Mouse (Mus musculus): Measurements from ENCODE around the gene Tacc2. TPM values are rescaled to one million over a fixed set of nuclear protein-coding genes. Genes with fewer than 3 reads are reported as not detected.

Tacc2 gene
- polyA plus RNA-seq, 1 experiment from 2014 or later, result 34.8 TPM

DNA sequence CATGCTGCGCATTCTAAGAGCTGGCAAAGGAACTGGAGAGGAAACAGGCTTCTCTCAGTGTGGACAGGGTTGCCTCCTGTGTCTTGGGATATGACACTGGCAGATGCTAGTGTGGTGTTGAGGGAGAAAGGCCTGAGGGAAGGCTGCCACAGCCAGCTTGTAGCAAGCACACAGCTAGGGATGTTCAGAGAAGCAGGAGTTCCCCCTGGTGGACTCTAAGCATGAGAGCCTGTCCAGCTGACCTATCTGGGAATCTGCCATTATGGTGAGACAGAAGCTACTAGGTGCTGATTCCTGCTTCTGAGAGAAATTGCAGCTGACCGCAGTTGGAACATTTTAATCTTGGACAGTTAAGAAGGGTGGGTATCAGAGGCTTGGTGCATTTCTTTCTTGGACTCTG is 177.6 kb downstream of the Tacc2 start:
- Histone ChIP-seq H3K27ac (no peak overlapping the region), H3K4me1 (replicated peaks) (peaks cover 8% of the 10 kb centered on the region; the same call in 1 of the 2 replicates), H3K9ac (replicated peaks) (no peak overlapping the region), H3K4me3 (replicated peaks) (no peak overlapping the region), H3K4me2 (no peak overlapping the region), H3K27me3 (no peaks in the 10 kb centered on the region), H3K36me3 (peaks cover 87% of the 10 kb centered on the region), H3K9me3 (no peaks in the 10 kb centered on the region)
- ATAC-seq (ENCODE audit: insufficient number of reproducible peaks, insufficient read depth, low FRiP score, low TSS enrichment, low read depth), result no peak
- 91% methylated on average over 2 of the region's 2 CpGs for WGBS

DNA sequence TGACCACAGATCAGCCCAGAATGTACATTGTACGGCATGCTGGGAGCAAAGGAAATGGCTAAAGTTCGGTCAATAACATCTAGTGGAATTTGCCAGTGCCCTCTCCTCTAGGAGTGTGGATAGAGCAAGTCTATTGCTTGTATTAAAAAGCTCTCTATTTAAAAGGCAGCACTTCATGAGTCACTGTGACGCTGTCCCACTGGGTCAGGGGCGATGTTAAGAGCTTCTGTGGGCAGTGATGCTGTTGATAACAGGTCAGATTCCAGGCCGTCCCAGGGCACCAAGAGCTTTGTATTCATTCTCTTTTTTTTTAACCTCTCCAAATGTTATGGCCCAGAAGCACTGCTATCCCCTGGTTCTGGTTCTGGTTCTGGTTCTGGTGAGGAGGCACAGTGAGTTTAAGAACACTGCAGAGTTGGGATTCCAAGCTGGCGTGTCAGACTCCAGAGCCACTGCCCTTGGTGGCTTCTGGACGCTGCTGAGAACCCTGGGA is 179.2 kb downstream of the Tacc2 start:
- 83% methylated on average over 7 of the region's 7 CpGs for WGBS
- H3K4me3 ChIP-seq (replicated peaks), result no peak overlapping the region

DNA sequence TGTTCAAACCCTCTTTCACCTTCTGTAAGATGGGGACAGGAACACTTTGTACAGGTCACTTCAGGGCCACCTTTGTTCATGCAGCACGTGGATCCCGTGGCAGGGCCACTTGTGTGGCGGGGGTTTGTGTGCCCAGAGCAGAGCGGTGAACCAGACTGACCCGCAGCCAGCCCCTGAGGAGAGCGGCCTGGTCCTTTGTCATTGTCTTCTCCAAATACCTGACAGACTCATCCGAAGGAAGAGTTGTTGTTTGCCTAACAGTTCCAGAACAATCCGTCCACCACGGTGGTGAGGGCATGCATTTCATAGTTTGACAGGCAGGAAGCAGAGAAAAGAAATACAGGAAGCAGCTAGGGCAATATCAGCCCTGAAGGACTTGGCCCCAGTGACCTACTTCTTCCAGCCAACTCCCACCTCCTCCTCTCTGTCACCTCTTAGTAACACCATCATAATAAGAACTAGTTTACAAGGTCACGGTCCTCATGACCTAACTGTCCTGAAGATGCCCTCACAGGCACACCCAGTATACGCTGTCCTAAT is 180.2 kb downstream of the Tacc2 start:
- Histone ChIP-seq H3K4me1 (replicated peaks) (peaks cover 5% of the 10 kb centered on the region; the same call in 1 of the 2 replicates), H3K4me3 (replicated peaks) (no peak overlapping the region), H3K27ac (no peak overlapping the region), H3K9ac (replicated peaks) (no peak overlapping the region), H3K4me2 (no peak overlapping the region), H3K9me3 (no peaks in the 10 kb centered on the region), H3K27me3 (no peaks in the 10 kb centered on the region), H3K36me3 (peaks cover 79% of the 10 kb centered on the region)
- WGBS, result 90% methylated on average over 11 of the region's 11 CpGs
- ATAC-seq (ENCODE audit: insufficient number of reproducible peaks, insufficient read depth, low FRiP score, low TSS enrichment, low read depth), result no peak

More for the DNA sequence above, 179.2 kb downstream of the Tacc2 start:
- peaks cover 85% of the 10 kb centered on the region for H3K36me3 ChIP-seq
- no peak overlapping the region for H3K27ac ChIP-seq
- H3K9me3 ChIP-seq, result no peaks in the 10 kb centered on the region
- H3K9ac ChIP-seq (replicated peaks), result no peak overlapping the region
- ATAC-seq (ENCODE audit: insufficient number of reproducible peaks, insufficient read depth, low FRiP score, low TSS enrichment, low read depth), result no peak
- no peaks in the 10 kb centered on the region for H3K27me3 ChIP-seq
- H3K4me2 ChIP-seq, result no peak overlapping the region
- H3K4me1 ChIP-seq (replicated peaks), result peaks cover 5% of the 10 kb centered on the region; the same call in 1 of the 2 replicates

DNA sequence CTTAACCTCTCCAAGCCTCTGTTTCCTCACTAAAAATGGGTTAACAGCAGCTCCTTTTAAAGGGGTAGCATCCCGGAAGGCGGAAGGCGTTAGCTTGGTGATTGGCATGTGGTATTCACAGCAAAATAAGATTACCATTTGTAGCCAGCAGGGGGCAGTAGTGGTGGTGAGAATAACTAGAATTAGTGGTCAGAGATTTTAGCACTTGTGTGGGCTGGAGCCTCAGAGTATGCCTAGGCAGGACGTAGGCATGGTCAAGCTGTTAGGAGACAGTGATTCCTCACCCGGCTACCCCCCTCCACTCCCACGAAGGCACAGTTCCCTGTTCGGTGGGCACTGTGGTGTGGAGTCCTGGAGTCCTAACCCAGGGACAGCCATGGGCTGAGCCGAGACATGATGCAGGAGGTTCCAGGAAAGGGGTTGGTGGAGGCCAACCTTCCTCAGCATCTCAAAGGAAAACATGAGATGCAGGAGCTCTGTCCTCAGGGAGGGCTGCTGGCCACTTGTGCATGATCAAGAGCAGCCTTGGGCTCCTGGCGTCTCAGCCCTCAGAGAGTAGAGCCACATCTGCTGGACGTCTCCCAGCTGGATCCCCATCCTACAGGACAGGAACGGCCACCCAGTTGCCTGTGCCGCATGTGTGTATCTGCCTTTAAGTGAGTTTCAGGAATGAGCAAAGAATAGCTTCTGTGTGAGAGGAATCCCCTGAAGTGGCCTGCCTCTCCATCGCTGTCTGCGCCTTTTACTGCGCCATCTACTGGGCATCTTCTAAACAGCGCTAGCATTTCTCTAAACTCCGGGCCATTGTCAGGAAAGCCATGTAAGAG is 185.0 kb downstream of the Tacc2 start:
- Histone ChIP-seq H3K27ac (no peak overlapping the region), H3K9me3 (no peaks in the 10 kb centered on the region), H3K4me3 (replicated peaks) (no peak overlapping the region), H3K27me3 (no peaks in the 10 kb centered on the region), H3K4me1 (replicated peaks) (no peaks in the 10 kb centered on the region), H3K4me2 (no peak overlapping the region), H3K36me3 (peaks cover 62% of the 10 kb centered on the region), H3K9ac (replicated peaks) (no peak overlapping the region)
- 47% methylated on average over 17 of the region's 17 CpGs for WGBS
- no peak; the same call in 1 of the 2 replicates for ATAC-seq (ENCODE audit: insufficient number of reproducible peaks, insufficient read depth, low FRiP score, low TSS enrichment, low read depth)

DNA sequence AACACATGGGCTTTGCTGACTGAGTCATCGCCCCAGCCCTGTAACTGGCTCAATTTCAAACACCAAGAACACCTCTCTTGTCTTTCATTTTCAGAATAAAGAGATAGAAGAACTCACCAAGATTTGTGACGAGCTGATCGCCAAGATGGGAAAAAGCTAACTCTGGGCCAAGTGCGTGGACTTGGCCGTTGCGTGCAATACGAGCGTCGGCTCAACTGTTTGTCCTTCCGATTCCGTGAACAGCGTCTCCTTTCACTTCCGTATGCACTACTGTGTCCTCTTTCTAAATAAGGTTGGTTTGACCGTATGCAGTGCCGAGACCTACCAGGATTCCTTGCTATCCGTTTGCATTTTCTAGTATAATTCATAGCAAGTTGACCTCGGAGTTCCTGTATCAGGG is 186.9 kb downstream of the Tacc2 start:
- H3K27me3 ChIP-seq, result no peaks in the 10 kb centered on the region
- 95% methylated on average over 17 of the region's 17 CpGs for WGBS
- no peaks in the 10 kb centered on the region for H3K9me3 ChIP-seq
- no peak overlapping the region for H3K27ac ChIP-seq
- peaks cover 52% of the 10 kb centered on the region for H3K36me3 ChIP-seq
- no peak for ATAC-seq (ENCODE audit: insufficient number of reproducible peaks, insufficient read depth, low FRiP score, low TSS enrichment, low read depth)
- no peak overlapping the region for H3K9ac ChIP-seq (replicated peaks)
- no peak overlapping the region for H3K4me2 ChIP-seq
- H3K4me1 ChIP-seq (replicated peaks), result no peaks in the 10 kb centered on the region
- H3K4me3 ChIP-seq (replicated peaks), result no peak overlapping the region

DNA sequence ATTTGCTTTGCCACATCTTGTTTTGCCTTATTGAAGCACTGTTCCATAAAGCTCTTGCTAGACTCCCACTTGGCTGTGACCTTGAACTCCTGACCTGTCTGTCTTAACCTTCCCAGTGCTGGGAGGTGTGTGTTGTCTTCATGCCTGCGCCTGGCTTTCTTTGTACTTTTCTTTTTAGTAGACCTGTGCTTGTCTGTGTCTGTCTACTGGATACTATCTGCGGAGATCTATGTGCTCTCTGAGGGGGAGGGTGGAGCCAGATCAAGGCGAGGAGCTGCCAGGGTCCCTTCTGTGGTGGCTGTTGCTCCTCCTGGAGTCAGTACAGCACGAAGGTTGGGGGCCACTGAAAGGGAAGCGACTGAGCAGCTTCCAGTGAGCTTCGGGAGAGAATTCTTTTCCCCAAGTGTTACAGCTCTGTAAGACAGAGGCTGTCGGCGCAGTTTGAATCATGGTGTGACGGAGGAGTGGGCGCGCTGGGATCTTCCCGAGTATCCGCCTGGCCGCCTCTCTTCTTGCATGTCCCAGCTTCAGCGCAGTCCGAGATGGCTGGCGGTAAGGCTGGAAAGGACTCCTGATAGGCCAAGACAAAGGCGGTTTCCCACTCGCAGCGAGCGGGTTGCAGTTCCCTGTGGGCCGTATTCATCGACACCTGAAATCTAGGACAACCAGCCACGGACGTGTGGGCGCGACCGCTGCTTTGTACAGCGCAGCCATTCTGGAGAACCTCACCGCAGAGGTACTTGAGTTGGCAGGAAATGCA is 189.4 kb downstream of the Tacc2 start:
- Histone ChIP-seq H3K9ac (replicated peaks) (no peak overlapping the region), H3K4me1 (replicated peaks) (no peaks in the 10 kb centered on the region), H3K36me3 (peaks cover 29% of the 10 kb centered on the region), H3K4me3 (replicated peaks) (no peak overlapping the region), H3K27ac (no peak overlapping the region), H3K9me3 (no peaks in the 10 kb centered on the region), H3K4me2 (no peak overlapping the region), H3K27me3 (no peaks in the 10 kb centered on the region)
- ATAC-seq (ENCODE audit: insufficient number of reproducible peaks, insufficient read depth, low FRiP score, low TSS enrichment, low read depth), result no peak
- WGBS, result 75% methylated on average over 30 of the region's 30 CpGs

DNA sequence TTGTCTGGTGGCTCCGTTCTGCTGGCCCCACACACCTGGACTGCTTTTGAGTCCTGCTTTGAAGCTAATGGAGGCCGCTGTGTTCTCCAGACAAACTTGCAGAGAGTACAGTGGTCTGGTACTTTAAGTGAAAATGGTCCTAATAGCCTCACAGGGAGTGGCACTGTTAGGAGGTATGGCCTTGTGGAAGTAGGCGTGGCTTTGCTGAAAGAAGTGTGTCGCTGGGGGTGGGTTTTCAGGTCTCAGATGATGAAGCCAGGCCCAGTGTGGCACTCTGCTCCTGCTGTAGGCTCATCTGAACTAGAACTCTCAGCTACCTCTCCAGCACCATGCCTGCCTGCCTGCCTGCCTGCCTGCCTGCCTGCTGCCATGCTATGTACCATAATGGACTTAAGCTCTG is 190.9 kb downstream of the Tacc2 start:
- H3K9ac ChIP-seq (replicated peaks), result no peak overlapping the region
- H3K4me3 ChIP-seq (replicated peaks), result no peak overlapping the region
- no peak for ATAC-seq (ENCODE audit: insufficient number of reproducible peaks, insufficient read depth, low FRiP score, low TSS enrichment, low read depth)
- H3K27ac ChIP-seq, result no peak overlapping the region
- H3K4me2 ChIP-seq, result no peak overlapping the region
- WGBS, result 86% methylated on average over 4 of the region's 4 CpGs
- peaks cover 27% of the 10 kb centered on the region for H3K36me3 ChIP-seq
- no peaks in the 10 kb centered on the region for H3K27me3 ChIP-seq
- no peaks in the 10 kb centered on the region for H3K4me1 ChIP-seq (replicated peaks)
- no peaks in the 10 kb centered on the region for H3K9me3 ChIP-seq

DNA sequence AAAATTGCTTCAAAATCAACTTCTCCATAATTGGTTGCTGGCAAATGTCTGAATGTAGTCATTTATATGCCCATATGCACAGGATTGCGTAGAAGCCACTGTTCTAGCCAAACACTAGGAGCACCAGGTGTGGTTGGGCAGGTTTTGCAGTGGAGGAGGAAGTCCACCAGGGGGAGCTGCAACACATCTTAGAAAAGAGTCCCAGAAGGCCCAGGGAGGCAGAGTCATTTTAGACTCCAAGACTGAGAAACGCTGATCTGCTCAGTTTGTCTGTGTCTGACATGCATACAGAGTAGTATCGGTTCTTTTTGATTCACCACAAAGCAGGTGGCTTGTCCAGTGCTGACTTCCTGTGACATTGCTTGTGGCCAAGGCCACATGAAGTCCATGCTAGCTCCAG is 193.5 kb downstream of the Tacc2 start:
- Histone ChIP-seq H3K4me1 (replicated peaks) (no peaks in the 10 kb centered on the region), H3K4me3 (replicated peaks) (no peak overlapping the region), H3K27ac (no peak overlapping the region), H3K9me3 (no peaks in the 10 kb centered on the region), H3K9ac (replicated peaks) (no peak overlapping the region), H3K4me2 (no peak overlapping the region), H3K36me3 (0 out of 2 replicates have a peak, but pooled peaks cover 10% of the 10 kb centered on the region), H3K27me3 (no peaks in the 10 kb centered on the region)
- 33% methylated on average over 3 of the region's 3 CpGs for WGBS
- no peak for ATAC-seq (ENCODE audit: insufficient number of reproducible peaks, insufficient read depth, low FRiP score, low TSS enrichment, low read depth)

DNA sequence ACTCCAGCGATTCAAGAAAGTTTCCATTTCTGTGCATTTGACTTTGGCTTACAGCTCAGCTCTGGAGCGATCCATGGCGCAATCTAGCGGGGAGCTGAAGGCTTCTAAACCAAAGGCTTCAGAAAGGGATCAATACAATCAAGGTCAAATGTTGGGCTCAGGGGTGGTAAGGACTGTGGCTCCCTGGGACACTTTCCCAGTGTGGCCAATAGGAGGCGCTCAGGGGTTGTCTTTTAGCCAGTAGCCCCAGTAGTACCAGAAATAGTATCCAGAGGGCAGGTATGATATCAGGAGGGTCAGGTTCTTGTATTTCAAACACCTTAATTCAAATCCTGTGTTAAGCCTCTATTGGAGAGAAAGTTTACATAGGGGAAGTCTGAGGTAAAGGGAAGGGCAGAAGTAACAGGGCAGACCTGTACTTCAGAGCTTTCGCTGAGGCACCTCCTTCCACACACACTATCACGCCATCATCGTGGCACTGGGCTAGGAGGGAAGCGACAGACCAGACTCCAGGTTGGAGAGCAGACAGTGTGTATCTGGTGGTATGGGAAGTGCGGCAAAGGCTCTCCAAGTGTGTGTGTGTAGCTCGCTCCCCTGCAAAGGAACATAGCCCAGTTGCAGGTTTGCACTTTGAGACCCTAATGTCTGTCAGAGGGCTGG is 196.1 kb downstream of the Tacc2 start:
- Histone ChIP-seq H3K9me3 (no peaks in the 10 kb centered on the region), H3K27ac (no peak overlapping the region), H3K4me1 (replicated peaks) (no peaks in the 10 kb centered on the region), H3K4me2 (no peak overlapping the region), H3K4me3 (replicated peaks) (no peak overlapping the region), H3K36me3 (no peaks in the 10 kb centered on the region), H3K9ac (replicated peaks) (no peak overlapping the region), H3K27me3 (no peaks in the 10 kb centered on the region)
- no peak for ATAC-seq (ENCODE audit: insufficient number of reproducible peaks, insufficient read depth, low FRiP score, low TSS enrichment, low read depth)
- 68% methylated on average over 11 of the region's 11 CpGs for WGBS

DNA sequence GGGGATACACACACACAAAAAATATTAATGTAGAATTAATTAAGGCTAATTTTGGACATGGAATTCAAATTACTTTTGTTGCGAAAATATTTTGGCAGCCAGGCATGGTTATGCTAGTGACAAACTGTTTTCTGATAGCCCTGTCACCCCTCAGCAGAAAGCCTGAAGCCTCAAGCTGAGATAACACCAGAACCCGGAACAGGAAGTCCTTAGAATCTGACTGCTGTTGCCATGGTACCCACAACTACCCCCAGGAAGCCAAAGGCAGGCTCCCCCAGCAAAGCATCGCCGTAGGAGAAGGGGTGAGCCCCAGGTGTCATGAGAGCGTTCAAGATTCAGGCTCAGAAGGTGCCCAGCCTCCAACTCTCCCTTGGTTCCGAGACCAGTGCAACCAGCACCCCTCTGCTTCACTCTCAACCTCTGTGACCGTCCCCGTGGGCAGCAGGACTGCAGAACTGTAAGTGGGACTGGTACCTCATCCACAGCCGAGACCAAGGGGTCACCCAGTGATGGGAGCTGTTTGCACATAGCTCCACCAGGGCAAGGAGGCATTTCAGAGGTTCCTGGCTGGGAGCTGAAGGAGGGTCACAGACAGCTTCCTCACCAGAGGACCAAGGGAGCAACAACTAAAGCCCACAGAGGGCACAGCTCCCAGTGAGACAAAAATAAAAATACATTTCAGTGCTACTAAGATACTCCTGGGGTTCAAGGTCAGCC is 196.8 kb downstream of the Tacc2 start, which contains the start of gene Btbd16:
Gene Btbd16, plus strand, starts transcription at position 156 of the 717 bp plus-strand sequence.
- ATAC-seq (ENCODE audit: insufficient number of reproducible peaks, insufficient read depth, low FRiP score, low TSS enrichment, low read depth), result no peak
- Histone ChIP-seq H3K27ac (no peak within 1 kb of the TSS), H3K4me1 (replicated peaks) (no peaks in the 10 kb centered on the region), H3K4me3 (replicated peaks) (no peak within 1 kb of the TSS), H3K27me3 (no peaks in the 10 kb centered on the region), H3K9me3 (no peaks in the 10 kb centered on the region), H3K4me2 (no peak within 1 kb of the TSS), H3K36me3 (no peaks in the 10 kb centered on the region), H3K9ac (replicated peaks) (no peak within 1 kb of the TSS)
- 56% methylated on average over 9 of the region's 9 CpGs for WGBS

All from limb, embryonic 12.5 days (tissue).